Mouse (Mus musculus): ENCODE measurements around the gene Ccdc191. TPM values are rescaled to one million over a fixed set of nuclear protein-coding genes. Genes with fewer than 3 reads are reported as not detected.

Ccdc191 gene
- polyA plus RNA-seq, 1 experiment from 2014 or later = 11.1 TPM

DNA sequence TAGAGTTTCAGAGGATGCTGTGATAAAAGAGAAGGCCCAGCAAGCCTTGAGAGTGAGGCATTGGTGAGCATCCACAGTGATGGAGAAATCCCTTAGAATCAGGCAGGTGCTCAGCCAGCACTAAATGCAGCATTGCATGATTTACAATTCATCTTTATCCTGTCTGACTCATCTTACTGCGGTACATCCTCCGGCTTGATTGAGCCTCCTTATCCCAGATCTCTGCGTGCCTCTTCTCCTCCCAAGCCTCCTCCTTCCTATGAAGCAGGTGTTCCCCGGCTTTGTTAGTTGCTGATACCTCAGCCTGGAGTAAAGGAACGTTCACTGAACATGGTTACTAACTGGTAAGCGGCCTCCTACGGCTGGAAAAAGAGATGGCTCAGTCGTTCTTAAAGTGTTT is 4.9 kb downstream of the Ccdc191 start:
- H3K4me1 ChIP-seq (replicated peaks; ENCODE audit: insufficient read depth, low read length) = peaks cover 4% of the 10 kb centered on the region; the same call in 1 of the 2 replicates
- H3K9me3 ChIP-seq (replicated peaks; ENCODE audit: low read length) = no peaks in the 10 kb centered on the region
- WGBS = 86% methylated on average over 8 of the region's 8 CpGs
- TF ChIP-seq CTCF (IDR thresholded peaks at IDR 0.05; ENCODE audit: low read depth) = no peak
- DNase-seq (ENCODE audit: low spot score) (no peak), ATAC-seq (replicated peaks; ENCODE audit: low FRiP score, low read depth) (no peak)
- H3K9ac ChIP-seq (ENCODE audit: low read depth, low read length) = no peak overlapping the region
- H3K36me3 ChIP-seq (ENCODE audit: insufficient read depth, low read length) = no peaks in the 10 kb centered on the region
- H3K27ac ChIP-seq = no peak overlapping the region
- no peaks in the 10 kb centered on the region for H3K27me3 ChIP-seq (ENCODE audit: insufficient read depth, low read length)
- no peak overlapping the region for H3K4me3 ChIP-seq (replicated peaks; ENCODE audit: low read depth, low read length)
- H3K4me2 ChIP-seq (ENCODE audit: low read length) = no peak overlapping the region

DNA sequence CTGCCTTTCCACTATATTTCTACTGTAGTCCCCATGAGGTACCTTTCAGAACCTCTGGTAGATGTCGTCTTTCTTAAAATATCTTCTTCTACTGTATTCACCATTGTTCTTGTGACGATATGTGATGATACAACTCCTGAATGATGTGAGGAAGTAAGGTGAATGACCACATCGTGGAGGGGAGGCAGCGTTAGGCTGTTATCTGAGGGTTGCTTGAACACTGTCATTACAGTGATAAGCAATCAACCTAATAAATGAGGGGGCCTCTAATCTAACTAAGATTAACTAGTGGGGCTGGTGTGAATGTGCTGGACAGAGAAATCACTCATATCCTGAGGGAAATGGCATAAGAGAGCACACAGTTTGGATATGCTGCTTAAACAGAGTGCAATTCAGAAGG is 10.5 kb downstream of the Ccdc191 start:
- Histone ChIP-seq H3K27ac (no peak overlapping the region), H3K27me3 (ENCODE audit: insufficient read depth, low read length) (no peaks in the 10 kb centered on the region), H3K36me3 (ENCODE audit: insufficient read depth, low read length) (no peaks in the 10 kb centered on the region), H3K9me3 (replicated peaks; ENCODE audit: low read length) (no peaks in the 10 kb centered on the region), H3K4me2 (ENCODE audit: low read length) (no peak overlapping the region), H3K4me3 (replicated peaks; ENCODE audit: low read depth, low read length) (no peak overlapping the region), H3K4me1 (replicated peaks; ENCODE audit: insufficient read depth, low read length) (no peaks in the 10 kb centered on the region), H3K9ac (ENCODE audit: low read depth, low read length) (no peak overlapping the region)
- TF ChIP-seq CTCF (IDR thresholded peaks at IDR 0.05; ENCODE audit: low read depth) = no peak
- WGBS = 82% methylated on average over 4 of the region's 4 CpGs
- DNase-seq (ENCODE audit: low spot score) = no peak
- ATAC-seq (replicated peaks; ENCODE audit: low FRiP score, low read depth) = no peak

DNA sequence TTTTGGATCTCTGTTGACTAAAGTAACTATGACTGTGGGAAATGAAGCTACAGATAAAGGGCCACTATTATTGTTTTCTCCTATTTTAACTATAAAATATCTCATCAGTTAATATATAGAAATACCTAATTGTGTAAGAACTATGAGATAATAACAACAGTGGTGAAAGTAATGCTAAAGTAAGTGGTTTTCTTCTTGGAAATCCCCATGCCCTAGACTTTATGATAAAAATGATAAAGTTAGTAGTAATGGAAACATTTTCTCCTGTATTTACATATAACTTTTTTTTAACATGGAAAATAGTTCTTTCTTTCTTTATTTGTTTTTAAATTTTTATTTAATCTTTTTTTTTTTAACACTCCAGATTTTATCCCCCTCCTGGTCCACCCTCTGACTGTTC is 11.0 kb downstream of the Ccdc191 start:
- ATAC-seq (replicated peaks; ENCODE audit: low FRiP score, low read depth) (no peak), DNase-seq (ENCODE audit: low spot score) (no peak)
- no peak overlapping the region for H3K9ac ChIP-seq (ENCODE audit: low read depth, low read length)
- H3K27ac ChIP-seq = no peak overlapping the region
- no peaks in the 10 kb centered on the region for H3K9me3 ChIP-seq (replicated peaks; ENCODE audit: low read length)
- no peaks in the 10 kb centered on the region for H3K36me3 ChIP-seq (ENCODE audit: insufficient read depth, low read length)
- no peaks in the 10 kb centered on the region for H3K4me1 ChIP-seq (replicated peaks; ENCODE audit: insufficient read depth, low read length)
- no peaks in the 10 kb centered on the region for H3K27me3 ChIP-seq (ENCODE audit: insufficient read depth, low read length)
- no peak overlapping the region for H3K4me2 ChIP-seq (ENCODE audit: low read length)
- TF ChIP-seq CTCF (IDR thresholded peaks at IDR 0.05; ENCODE audit: low read depth) = no peak
- H3K4me3 ChIP-seq (replicated peaks; ENCODE audit: low read depth, low read length) = no peak overlapping the region

DNA sequence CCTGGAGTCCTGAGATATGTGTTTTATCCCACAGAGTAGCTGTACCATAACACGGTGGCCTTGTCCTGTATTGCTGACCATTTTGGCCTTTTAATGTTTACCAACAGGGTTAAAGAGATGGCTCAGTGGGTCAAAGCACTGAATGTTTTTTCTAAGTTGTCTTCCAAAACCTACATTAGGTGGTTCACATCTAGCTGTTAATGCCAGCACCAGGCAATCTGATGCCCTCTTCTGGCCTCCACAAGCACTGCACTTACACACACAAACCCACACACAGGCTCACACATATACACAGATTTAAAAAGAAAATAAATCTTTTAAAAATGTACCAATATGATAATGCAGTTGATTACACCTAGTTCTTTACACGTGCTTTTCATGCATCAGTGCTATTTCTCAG is 19.3 kb downstream of the Ccdc191 start:
- H3K9me3 ChIP-seq (replicated peaks; ENCODE audit: low read length) = no peaks in the 10 kb centered on the region
- H3K9ac ChIP-seq (ENCODE audit: low read depth, low read length) = no peak overlapping the region
- H3K4me1 ChIP-seq (replicated peaks; ENCODE audit: insufficient read depth, low read length) = no peaks in the 10 kb centered on the region
- WGBS = 85% methylated on average over 2 of the region's 2 CpGs
- no peak overlapping the region for H3K4me2 ChIP-seq (ENCODE audit: low read length)
- no peak overlapping the region for H3K4me3 ChIP-seq (replicated peaks; ENCODE audit: low read depth, low read length)
- ATAC-seq (replicated peaks; ENCODE audit: low FRiP score, low read depth) = no peak
- DNase-seq (ENCODE audit: low spot score) = no peak
- peak; percentile 53 for TF ChIP-seq CTCF (IDR thresholded peaks at IDR 0.05; ENCODE audit: low read depth)
- 0 out of 2 replicates have a peak, but pooled peaks cover 8% of the 10 kb centered on the region for H3K36me3 ChIP-seq (ENCODE audit: insufficient read depth, low read length)
- no peak overlapping the region for H3K27ac ChIP-seq
- H3K27me3 ChIP-seq (ENCODE audit: insufficient read depth, low read length) = no peaks in the 10 kb centered on the region

DNA sequence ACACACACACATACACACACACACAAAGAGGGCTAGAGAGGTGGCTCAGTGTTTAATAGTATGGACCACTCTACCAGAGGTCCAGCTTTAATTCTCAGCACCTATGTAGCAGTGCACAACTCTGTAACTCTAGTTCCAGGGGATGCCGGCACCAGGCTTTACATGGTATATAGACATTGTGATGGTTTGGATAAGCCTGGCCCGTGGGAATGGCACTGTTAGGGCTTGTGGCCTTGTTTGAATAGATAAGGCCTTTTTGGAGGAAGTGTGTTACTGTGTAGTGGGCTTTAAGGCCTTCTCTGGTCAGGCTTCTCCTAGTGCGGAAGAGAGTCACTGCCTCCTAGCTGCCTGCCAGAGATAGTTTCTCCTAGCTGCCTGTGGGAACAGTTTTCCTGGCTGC is 29.3 kb downstream of the Ccdc191 start:
- Histone ChIP-seq H3K4me2 (ENCODE audit: low read length) (no peak overlapping the region), H3K9ac (ENCODE audit: low read depth, low read length) (no peak overlapping the region), H3K4me1 (replicated peaks; ENCODE audit: insufficient read depth, low read length) (no peaks in the 10 kb centered on the region), H3K9me3 (replicated peaks; ENCODE audit: low read length) (no peaks in the 10 kb centered on the region), H3K4me3 (replicated peaks; ENCODE audit: low read depth, low read length) (no peak overlapping the region), H3K36me3 (ENCODE audit: insufficient read depth, low read length) (no peaks in the 10 kb centered on the region), H3K27ac (no peak overlapping the region), H3K27me3 (ENCODE audit: insufficient read depth, low read length) (no peaks in the 10 kb centered on the region)
- TF ChIP-seq CTCF (IDR thresholded peaks at IDR 0.05; ENCODE audit: low read depth) = no peak
- no peak for DNase-seq (ENCODE audit: low spot score)
- no peak for ATAC-seq (replicated peaks; ENCODE audit: low FRiP score, low read depth)
- WGBS = 91% methylated on average over 3 of the region's 3 CpGs

DNA sequence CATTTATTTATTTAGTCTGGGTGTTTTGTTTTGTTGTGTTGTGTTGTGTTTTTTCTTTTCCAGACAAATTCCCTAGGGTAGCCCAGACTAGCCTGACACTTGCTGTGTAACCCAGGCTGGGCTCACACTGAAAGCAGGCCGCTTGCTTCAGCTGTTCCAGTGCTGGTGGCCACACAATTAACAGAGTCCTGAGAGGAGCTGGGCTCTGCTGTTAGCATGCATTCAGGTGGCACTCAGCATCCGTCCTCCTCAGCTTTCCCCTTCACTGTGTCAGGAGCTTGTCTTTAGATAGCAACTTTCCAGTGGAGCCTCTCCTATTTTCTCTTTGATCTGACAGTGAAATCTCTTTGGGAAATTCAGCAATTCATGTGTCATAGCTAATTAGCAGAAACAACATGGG is 32.4 kb downstream of the Ccdc191 start:
- Histone ChIP-seq H3K4me2 (ENCODE audit: low read length) (no peak overlapping the region), H3K27me3 (ENCODE audit: insufficient read depth, low read length) (no peaks in the 10 kb centered on the region), H3K36me3 (ENCODE audit: insufficient read depth, low read length) (no peaks in the 10 kb centered on the region), H3K9me3 (replicated peaks; ENCODE audit: low read length) (no peaks in the 10 kb centered on the region), H3K4me3 (replicated peaks; ENCODE audit: low read depth, low read length) (no peak overlapping the region), H3K27ac (no peak overlapping the region), H3K4me1 (replicated peaks; ENCODE audit: insufficient read depth, low read length) (no peaks in the 10 kb centered on the region), H3K9ac (ENCODE audit: low read depth, low read length) (no peak overlapping the region)
- WGBS = 79% methylated on average over 2 of the region's 2 CpGs
- TF ChIP-seq CTCF (IDR thresholded peaks at IDR 0.05; ENCODE audit: low read depth) = no peak
- no peak for ATAC-seq (replicated peaks; ENCODE audit: low FRiP score, low read depth)
- DNase-seq (ENCODE audit: low spot score) = no peak

DNA sequence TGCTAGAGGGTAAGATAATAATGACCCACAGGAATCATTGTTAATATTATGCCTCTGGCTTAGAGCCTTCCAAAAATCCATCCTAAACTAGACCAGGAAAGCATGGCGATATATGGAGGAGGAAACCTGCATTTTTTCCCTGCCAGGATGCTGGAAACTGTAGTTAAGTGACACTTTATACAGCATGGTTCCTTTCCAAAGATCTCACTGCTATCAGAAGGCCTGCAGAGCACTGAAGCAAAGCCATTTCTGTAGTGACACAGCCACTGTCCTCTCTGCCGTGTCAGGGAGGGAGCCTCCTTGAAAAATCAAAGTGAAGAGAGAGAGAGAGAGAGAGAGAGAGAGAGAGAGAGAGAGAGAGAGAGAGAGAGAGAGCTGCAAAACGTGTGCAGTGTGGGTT is 33.0 kb downstream of the Ccdc191 start:
- no peak for ATAC-seq (replicated peaks; ENCODE audit: low FRiP score, low read depth)
- WGBS = 38% methylated on average over 3 of the region's 3 CpGs

More for the DNA sequence above, 33.0 kb downstream of the Ccdc191 start:
- H3K4me3 ChIP-seq (replicated peaks; ENCODE audit: low read depth, low read length) = no peak overlapping the region
- no peaks in the 10 kb centered on the region for H3K9me3 ChIP-seq (replicated peaks; ENCODE audit: low read length)
- H3K27me3 ChIP-seq (ENCODE audit: insufficient read depth, low read length) = no peaks in the 10 kb centered on the region
- H3K27ac ChIP-seq = no peak overlapping the region
- no peak overlapping the region for H3K4me2 ChIP-seq (ENCODE audit: low read length)
- peak; percentile 22 for DNase-seq (ENCODE audit: low spot score)
- no peak for TF ChIP-seq CTCF (IDR thresholded peaks at IDR 0.05; ENCODE audit: low read depth)
- no peaks in the 10 kb centered on the region for H3K36me3 ChIP-seq (ENCODE audit: insufficient read depth, low read length)
- no peak overlapping the region for H3K9ac ChIP-seq (ENCODE audit: low read depth, low read length)
- no peaks in the 10 kb centered on the region for H3K4me1 ChIP-seq (replicated peaks; ENCODE audit: insufficient read depth, low read length)
